34 mouse cellular contexts compared by ENCODE assay signal in genomic region chr6:43667681-43668080, GRCm38 (mm10).
"Had no signal": no experiment of that assay in that cellular context is flagged by ENCODE, and none has a peak within 500 bp of the region (broad histone marks: within the 10 kb centered on the region; RNA-seq: fewer than 3 reads in every experiment).

No protein-coding gene starts in this region.

- DNase-seq: heart, postnatal 10 days; heart, postnatal 14 days; heart, postnatal 36 days; heart, postnatal 4 days; kidney, adult 11 months; kidney, adult 18-20 months; kidney, adult 2 months; kidney, adult 8-10 months; kidney, adult 9 months; kidney, postnatal 10 days; kidney, postnatal 14 days; kidney, postnatal 25 days; kidney, postnatal 36 days; kidney, postnatal 4 days; layer of hippocampus, adult 9-11 months; layer of hippocampus, postnatal 36 days had no signal

- H3K9me3 ChIP-seq: heart, embryonic 12.5 days; heart, embryonic 15.5 days; hindbrain, embryonic 10.5 days; hindbrain, embryonic 12.5 days; hindbrain, embryonic 13.5 days; hindbrain, embryonic 15.5 days; intestine, embryonic 15.5 days; kidney, embryonic 15.5 days had no signal

- H3K4me2 ChIP-seq: heart, embryonic 12.5 days; heart, embryonic 13.5 days; heart, embryonic 15.5 days; hindbrain, embryonic 12.5 days; hindbrain, embryonic 13.5 days; hindbrain, embryonic 14.5 days; hindbrain, embryonic 15.5 days; intestine, embryonic 15.5 days; kidney, embryonic 15.5 days had no signal

- H3K4me1 ChIP-seq: heart, embryonic 12.5 days; heart, embryonic 15.5 days; hindbrain, embryonic 12.5 days; intestine, embryonic 15.5 days had no signal

- ATAC-seq: hindbrain, embryonic 16.5 days; hindbrain, postnatal 0 days; inflammation-experienced regulatory T-cells, adult 6 months; intestine, embryonic 15.5 days; intestine, embryonic 16.5 days; intestine, postnatal 0 days had no signal

- H3K9ac ChIP-seq: heart, embryonic 12.5 days; heart, embryonic 13.5 days; heart, embryonic 15.5 days; hindbrain, embryonic 12.5 days; hindbrain, embryonic 13.5 days; hindbrain, embryonic 14.5 days; hindbrain, embryonic 15.5 days; intestine, embryonic 15.5 days; kidney, embryonic 15.5 days had no signal

- H3K27me3 ChIP-seq: heart, embryonic 12.5 days; heart, embryonic 13.5 days; heart, embryonic 15.5 days; hindbrain, embryonic 12.5 days; hindbrain, embryonic 13.5 days; hindbrain, embryonic 15.5 days; intestine, embryonic 15.5 days; kidney, embryonic 15.5 days had no signal

- H3K27ac ChIP-seq: heart, embryonic 13.5 days; heart, embryonic 15.5 days; hindbrain, embryonic 10.5 days; hindbrain, embryonic 12.5 days; hindbrain, embryonic 13.5 days; hindbrain, embryonic 14.5 days; hindbrain, embryonic 15.5 days; hindbrain, postnatal 0 days; intestine, embryonic 15.5 days; kidney, embryonic 15.5 days; kidney, postnatal 0 days; left cerebral cortex, adult 2 months had no signal

- H3K36me3 ChIP-seq: heart, embryonic 12.5 days; heart, embryonic 13.5 days; heart, embryonic 15.5 days; hindbrain, embryonic 10.5 days; hindbrain, embryonic 12.5 days; hindbrain, embryonic 13.5 days; hindbrain, embryonic 15.5 days; intestine, embryonic 15.5 days; kidney, embryonic 15.5 days had no signal

- H3K4me3 ChIP-seq: heart, embryonic 12.5 days; heart, embryonic 13.5 days; heart, embryonic 15.5 days; hindbrain, embryonic 10.5 days; hindbrain, embryonic 12.5 days; hindbrain, embryonic 13.5 days; hindbrain, embryonic 15.5 days; intestine, embryonic 15.5 days; kidney, embryonic 15.5 days; layer of hippocampus, adult 2 months; left cerebral cortex, adult 2 months had no signal
